Mouse (Mus musculus) large intestine, adult 2 months (tissue): ENCODE results near the gene Slc2a1. TPM values are rescaled to one million over a fixed set of nuclear protein-coding genes. Genes with fewer than 3 reads are reported as not detected.

ENCODE experiments used
- DNase-seq: peaks from one replicate; pipeline ENCODE4 v3.0.0-alpha.2; 2012; ENCODE audit warnings: low read depth, low spot score
- WGBS: fragments of 180-500 bp; shearing (Covaris S2); methylation state at CpG from one replicate; pipeline ENCODE4 v1.1.7; 2018; 5-methylcytosine and 5-hydroxymethylcytosine counted together
- polyA plus RNA-seq: library from polyadenylated mRNA; depleted of rRNA; stranded (reverse); fragments of >200 nt; gene quantifications from 2 replicates; pipeline ENCODE4 v1.2.3, GENCODE M21; 2012; rRNA removed

Slc2a1 gene
- polyA plus RNA-seq, result 21.0 and 22.4 TPM in 2 replicates

GRCm38 (mm10) chr4:119108495-119109408, at the start of gene Slc2a1:
Slc2a1 (plus strand) TSS chr4:119108711.
- no peak for DNase-seq

GRCm38 (mm10) chr4:119066791-119067190, 41.7 kb upstream of the Slc2a1 start:
- WGBS, result 79% methylated on average over 3 of the region's 3 CpGs
- no peak for DNase-seq

More at GRCm38 (mm10) chr4:119108495-119109408, at the start of gene Slc2a1:
- WGBS, result under 1% methylated on average over 88 of the region's 88 CpGs

DNA sequence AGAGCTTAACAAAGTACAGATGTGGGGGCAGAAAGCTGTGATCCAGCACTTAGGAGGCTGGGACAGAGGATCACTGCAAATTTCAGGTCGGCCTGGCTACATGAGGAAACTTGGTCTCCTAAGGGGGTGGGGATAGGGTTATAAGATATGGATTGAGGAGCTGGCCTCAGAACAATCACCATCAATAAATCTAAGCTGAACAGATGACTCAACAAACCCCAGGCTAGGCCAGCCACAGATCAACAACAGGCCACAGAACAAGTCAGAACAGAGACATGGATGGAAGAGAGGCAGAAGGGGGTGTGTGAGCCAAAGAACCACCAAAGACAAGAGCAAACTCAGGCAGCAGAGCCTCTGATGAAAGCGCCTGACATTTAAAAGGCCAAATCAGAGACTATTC, 41.3 kb upstream of the Slc2a1 start:
- WGBS, result 68% methylated on average over 2 of the region's 2 CpGs

GRCm38 (mm10) chr4:119068918-119069317, 39.6 kb upstream of the Slc2a1 start:
- WGBS, result 53% methylated on average over 6 of the region's 6 CpGs
- no peak for DNase-seq

More for the DNA sequence above, 41.3 kb upstream of the Slc2a1 start:
- no peak for DNase-seq

DNA sequence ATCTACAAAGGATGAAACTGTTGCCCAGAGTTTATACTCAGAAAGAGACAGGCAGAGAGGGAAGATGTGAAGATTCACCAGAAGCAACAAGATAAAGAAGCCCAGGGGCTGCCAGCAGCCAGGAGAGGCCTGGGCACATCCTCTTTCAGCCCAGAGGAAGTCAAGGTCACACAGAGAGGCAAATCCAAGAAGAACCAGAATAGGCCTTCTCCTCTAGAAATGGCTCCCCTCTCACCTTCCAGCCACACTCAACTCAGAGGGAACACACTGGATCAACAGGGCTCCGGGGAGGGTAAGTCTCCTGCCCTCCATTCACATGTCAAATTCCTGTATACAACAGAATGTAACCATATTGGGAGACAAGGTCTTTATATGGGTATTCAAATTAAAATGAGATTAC, 38.3 kb upstream of the Slc2a1 start:
- 73% methylated on average over 1 of the region's 1 CpGs for WGBS
- DNase-seq, result no peak

- 67% methylated on average over 16 of the region's 16 CpGs for WGBS
Measured at GRCm38 (mm10) chr4:119070959-119071647, 37.4 kb upstream of the Slc2a1 start.

DNA sequence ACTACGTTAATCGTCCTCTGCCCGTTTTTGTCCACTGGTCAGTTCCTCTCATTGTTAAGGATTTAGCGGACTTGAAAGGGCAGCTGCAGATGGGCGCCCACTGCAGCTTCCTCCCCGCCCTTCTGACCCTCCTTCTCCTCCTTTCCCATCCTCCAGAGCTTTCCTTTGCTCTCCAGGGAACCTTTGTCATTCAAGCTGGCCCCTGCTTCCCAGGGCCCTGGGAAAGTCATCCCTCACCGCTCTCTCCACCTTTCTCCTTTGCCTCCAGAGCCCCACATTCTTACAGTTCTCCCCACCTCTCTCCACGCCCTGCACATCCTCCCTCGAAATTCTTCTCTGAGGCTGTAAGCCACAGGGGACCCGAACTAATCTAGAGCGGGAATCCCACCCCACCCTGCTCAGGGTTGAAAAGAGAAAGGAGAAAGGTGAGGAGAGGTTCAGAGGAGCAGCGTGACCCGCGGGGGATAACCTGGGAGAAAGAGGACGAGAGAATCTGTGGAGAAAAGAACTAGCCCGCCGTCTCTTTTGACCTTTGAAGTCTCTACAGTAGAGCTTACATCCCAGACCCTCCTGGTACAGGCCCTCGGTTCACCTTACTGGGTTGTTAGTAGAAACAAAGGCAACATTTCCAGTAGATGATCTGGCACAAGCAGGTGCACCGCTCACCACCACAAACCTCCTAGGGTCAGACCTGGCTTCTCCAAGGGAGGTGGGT, 36.7 kb upstream of the Slc2a1 start:
- no peak for DNase-seq
- 44% methylated on average over 19 of the region's 19 CpGs for WGBS

More at GRCm38 (mm10) chr4:119070959-119071647, 37.4 kb upstream of the Slc2a1 start:
- no peak for DNase-seq

DNA sequence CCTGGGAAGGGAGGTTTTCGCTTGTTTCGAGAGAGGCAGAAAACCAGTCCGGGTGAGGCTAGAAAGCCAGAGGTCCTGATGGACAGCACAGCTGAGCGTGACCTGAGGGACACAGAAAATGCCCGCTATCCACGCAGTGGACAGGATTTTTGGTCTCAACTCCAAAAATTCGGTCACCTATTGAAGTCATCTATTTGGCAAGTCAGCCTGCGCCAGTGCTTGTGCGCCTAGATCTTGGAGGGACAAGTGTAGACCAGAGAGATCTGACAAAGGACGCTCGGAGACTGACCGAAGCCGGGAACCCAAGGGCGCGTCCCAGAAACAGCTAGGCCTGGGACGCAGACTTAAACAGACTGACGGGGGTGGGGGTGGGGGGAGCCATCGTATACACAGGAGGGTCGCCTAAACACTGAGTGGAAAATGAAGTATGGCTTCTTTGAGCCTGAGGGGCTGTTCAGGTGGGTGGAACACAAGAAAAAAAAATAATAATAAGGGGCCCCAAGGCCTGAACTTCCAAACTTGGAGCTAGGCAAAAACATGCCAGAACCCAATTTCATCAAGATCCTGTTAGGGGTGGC, 36.1 kb upstream of the Slc2a1 start:
- WGBS, result 73% methylated on average over 19 of the region's 19 CpGs
- DNase-seq, result no peak

- no peak for DNase-seq
- WGBS, result 32% methylated on average over 26 of the region's 28 CpGs
Measured at GRCm38 (mm10) chr4:119072941-119073451, 35.5 kb upstream of the Slc2a1 start.

- 60% methylated on average over 2 of the region's 2 CpGs for WGBS
Measured at GRCm38 (mm10) chr4:119073626-119074025, 34.9 kb upstream of the Slc2a1 start.

GRCm38 (mm10) chr4:119074596-119074995, 33.9 kb upstream of the Slc2a1 start:
- no peak for DNase-seq
- WGBS, result 63% methylated on average over 6 of the region's 6 CpGs

More at GRCm38 (mm10) chr4:119073626-119074025, 34.9 kb upstream of the Slc2a1 start:
- DNase-seq, result no peak

DNA sequence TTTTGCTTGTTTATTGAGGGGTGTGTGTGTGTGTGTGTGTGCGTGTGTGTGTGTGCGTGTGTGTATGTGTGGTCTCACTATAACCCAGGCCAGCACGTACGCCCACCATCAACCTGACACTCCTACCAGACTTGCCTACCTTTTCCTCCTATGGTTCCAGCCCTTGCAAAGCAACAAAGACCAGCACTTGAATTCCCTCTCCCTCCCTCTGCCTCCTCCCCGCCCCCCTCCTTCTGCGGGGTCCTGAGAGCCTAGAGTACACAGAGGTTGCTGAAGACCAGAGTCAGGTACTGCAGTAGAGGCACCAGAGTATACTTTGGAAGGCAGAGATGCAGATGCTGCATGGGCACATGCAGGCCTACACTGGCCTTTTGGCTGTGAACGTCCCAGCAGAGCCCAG, 33.2 kb upstream of the Slc2a1 start:
- 74% methylated on average over 7 of the region's 7 CpGs for WGBS
- no peak for DNase-seq

- DNase-seq, result no peak
- 68% methylated on average over 11 of the region's 11 CpGs for WGBS
Measured at GRCm38 (mm10) chr4:119076336-119076735, 32.2 kb upstream of the Slc2a1 start.

GRCm38 (mm10) chr4:119077084-119077682, 31.3 kb upstream of the Slc2a1 start:
- WGBS, result 32% methylated on average over 13 of the region's 13 CpGs
- DNase-seq, result no peak

- DNase-seq, result no peak
- 86% methylated on average over 6 of the region's 6 CpGs for WGBS
Measured at GRCm38 (mm10) chr4:119079928-119080327, 28.6 kb upstream of the Slc2a1 start.

DNA sequence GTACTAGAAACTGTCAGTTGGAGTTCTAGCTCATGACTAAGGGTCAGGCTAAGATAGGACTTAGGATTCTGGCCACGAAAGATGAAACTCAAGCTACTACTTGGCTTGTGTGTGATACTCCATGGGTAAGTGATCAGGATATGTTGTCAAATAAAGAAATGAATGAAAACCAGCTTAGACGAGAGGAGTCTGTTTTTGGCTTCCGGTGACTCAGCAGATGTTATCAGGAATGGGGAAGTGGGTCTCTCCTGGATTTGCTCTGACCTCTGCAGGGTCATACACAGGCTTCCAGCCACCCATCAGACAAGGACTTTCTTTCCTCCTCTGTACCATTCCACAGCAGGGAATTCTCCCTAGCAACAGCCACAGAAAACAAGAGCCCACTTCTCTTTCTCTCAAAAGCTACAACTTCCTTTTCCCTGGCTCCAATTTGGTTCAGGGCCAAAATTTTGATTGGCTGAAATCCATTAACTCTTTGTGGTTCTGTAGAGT, 25.7 kb upstream of the Slc2a1 start:
- no peak for DNase-seq
- 45% methylated on average over 3 of the region's 3 CpGs for WGBS

DNA sequence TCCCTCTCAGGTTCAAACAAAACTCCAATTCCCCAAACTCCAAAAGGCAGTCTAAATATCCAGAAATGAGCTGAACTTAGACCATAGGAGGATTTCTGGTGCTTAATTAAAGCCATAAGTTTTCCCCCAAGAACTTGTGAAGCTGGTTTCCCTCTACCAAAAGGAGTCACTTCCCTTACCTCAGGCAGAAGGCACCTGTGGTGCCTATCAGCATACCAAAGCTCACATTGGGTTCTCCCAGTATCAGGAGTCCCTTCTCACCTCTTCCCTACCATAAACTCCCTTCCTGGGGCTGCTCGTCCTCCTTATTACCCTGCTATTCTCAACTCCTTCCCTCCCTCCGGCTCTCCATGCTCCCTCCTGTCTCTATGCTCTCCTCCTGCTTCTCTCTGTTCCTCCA, 20.1 kb upstream of the Slc2a1 start:
- no peak for DNase-seq
- WGBS, result 33% methylated on average over 2 of the region's 2 CpGs

GRCm38 (mm10) chr4:119093890-119094289, 14.6 kb upstream of the Slc2a1 start:
- DNase-seq, result no peak
- WGBS, result 55% methylated on average over 7 of the region's 7 CpGs

DNA sequence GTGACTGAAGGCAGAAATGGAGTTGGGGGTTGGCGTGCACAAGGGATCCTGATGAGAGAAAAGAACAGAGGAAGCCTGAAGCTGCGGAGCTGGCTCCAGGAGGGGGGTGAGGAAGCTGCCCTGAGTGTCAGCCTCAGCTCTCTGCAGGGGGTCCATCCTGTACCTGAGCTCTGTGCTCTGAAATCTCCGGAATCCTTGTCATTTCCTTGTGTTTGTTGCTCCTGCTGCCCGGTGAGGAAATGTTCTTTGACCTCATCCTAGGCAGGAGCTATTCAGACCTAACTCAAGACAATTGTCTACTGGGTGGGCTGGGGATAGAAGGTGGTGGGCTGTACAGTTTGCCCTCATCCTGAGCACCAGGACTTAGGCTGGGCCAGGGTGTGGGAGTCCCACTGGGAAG, 13.5 kb upstream of the Slc2a1 start:
- no peak for DNase-seq
- WGBS, result 40% methylated on average over 4 of the region's 4 CpGs
